Mouse (Mus musculus): ENCODE results near the gene 1700018B08Rik. TPM values are rescaled to one million over a fixed set of nuclear protein-coding genes. Genes with fewer than 3 reads are reported as not detected.

Gene 1700018B08Rik
- not detected in 2 replicates for polyA plus RNA-seq (2015; fragmentation: Nextera tagmentation; extraction: Ambion mirVana)

DNA sequence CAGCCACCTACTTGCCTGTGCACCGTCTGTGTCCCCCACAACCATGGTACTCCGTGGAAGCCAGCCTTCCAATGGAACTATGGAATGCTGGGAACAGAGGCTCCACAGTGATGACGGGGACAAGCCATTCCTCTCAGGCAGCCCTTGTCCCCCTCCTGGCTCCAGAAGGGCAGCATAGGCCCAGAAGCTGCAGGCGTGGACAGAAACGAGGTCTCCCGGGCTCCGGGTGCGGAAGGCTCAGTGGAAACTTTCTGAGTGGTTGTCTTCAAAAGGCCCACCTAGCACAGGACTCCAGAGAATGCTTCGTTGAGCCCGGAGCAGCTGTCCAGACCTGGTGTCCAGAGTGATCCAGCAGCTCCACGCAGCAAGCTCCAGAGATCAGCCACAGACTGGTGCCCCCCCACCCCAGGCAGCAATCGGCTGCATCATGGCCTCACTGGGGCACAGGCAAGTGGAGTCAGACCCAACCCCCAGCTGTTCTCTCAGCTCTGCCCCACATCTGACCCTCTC, at the start of gene 1700018B08Rik:
TSS of gene 1700018B08Rik (minus strand) at position 45 of the 510 bp plus-strand sequence.
- H3K9ac ChIP-seq (replicated peaks): no peak within 1 kb of the TSS
- H3K9me3 ChIP-seq (replicated peaks): no peaks in the 10 kb centered on the region
- no peak within 1 kb of the TSS for H3K27ac ChIP-seq (replicated peaks)

DNA sequence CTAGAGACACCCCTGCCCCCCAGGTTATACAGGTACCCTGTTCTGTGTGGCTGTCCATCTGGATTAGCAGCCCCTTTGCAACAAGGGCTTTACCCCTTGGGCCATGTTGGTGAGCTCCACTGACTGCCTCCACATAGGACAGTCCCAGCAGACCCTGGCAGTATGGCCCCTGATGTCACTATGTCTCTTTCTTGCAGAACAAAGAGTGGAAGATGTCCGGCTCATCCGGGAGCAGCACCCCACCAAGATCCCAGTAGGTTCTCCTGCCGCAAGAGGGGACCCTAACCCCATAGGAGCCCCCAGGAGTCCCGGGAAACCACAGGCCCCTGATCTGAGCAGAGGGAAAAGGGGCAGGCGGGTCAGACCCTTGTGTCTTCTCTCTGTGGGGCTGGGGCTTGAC, 49.2 kb upstream of the 1700018B08Rik start:
- no peak overlapping the region for H3K4me3 ChIP-seq (replicated peaks)
- peaks cover 33% of the 10 kb centered on the region for H3K4me1 ChIP-seq
- WGBS: 95% methylated on average over 5 of the region's 5 CpGs
- no peaks in the 10 kb centered on the region for H3K27me3 ChIP-seq (replicated peaks)
- no peaks in the 10 kb centered on the region for H3K9me3 ChIP-seq (replicated peaks)
- H3K36me3 ChIP-seq: peaks cover 36% of the 10 kb centered on the region
- ATAC-seq (ENCODE audit: low FRiP score): no peak
- H3K9ac ChIP-seq (replicated peaks): no peak overlapping the region
- no peak overlapping the region for H3K27ac ChIP-seq (replicated peaks)
- H3K4me2 ChIP-seq: no peak overlapping the region

More for the DNA sequence above, at the start of gene 1700018B08Rik:
- 89% methylated on average over 12 of the region's 12 CpGs for WGBS
- 0 out of 2 replicates have a peak, but pooled peaks cover 4% of the 10 kb centered on the region for H3K27me3 ChIP-seq (replicated peaks)
- no peak for ATAC-seq (ENCODE audit: low FRiP score)
- H3K36me3 ChIP-seq: peaks cover 2% of the 10 kb centered on the region
- H3K4me3 ChIP-seq (replicated peaks): no peak within 1 kb of the TSS
- no peak within 1 kb of the TSS for H3K4me2 ChIP-seq
- no peaks in the 10 kb centered on the region for H3K4me1 ChIP-seq

DNA sequence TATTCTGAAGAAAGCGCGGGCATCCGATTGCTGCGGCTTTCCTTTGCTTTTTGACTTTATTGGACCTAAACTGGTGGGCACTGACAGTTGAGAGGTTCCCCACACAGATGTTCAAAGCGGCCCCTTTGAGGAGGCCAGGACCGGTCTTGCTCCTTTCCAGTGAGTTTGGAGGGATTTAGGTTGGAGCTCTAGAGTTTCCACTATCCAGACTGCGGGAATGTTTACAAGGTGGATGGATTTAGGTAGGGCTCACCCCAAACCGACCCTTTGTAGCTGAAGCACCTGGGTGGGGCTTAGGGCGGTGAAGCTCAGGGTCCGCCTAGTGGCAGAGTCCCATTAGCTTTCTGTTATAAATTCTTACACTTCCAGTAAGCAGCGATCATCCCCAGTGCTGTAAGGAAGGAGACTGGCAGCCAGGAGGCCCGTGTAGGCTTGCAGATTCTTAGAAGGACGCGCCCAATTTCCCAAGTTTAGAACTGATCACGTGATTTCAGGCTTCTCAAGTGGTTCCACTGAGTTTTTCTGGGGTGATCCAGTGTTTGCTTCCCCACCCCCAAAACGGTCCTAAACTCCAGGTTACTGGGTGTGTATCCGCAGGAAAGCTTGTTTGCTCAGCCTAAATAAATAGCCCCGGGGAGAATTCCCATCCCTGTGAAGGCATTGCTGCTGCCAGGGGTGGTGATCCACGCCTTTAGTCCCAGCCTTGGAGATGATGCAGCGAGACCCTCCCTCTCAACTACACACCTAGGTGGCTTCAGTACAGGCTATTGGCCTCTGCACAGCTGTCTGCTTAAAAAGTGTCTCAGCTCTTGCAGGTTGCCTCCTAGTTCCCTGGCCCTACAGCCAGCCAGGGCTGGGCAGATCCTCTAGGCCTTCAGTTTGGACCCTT, 47.3 kb upstream of the 1700018B08Rik start:
- peak overlapping the region; percentile 93 for H3K9ac ChIP-seq (replicated peaks)
- ATAC-seq (ENCODE audit: low FRiP score): no peak
- WGBS: 17% methylated on average over 20 of the region's 20 CpGs
- H3K27ac ChIP-seq (replicated peaks): peak overlapping the region; percentile 87
- H3K4me1 ChIP-seq: peaks cover 33% of the 10 kb centered on the region
- peaks cover 22% of the 10 kb centered on the region for H3K36me3 ChIP-seq
- H3K4me3 ChIP-seq (replicated peaks): peak overlapping the region; percentile 87
- peak overlapping the region; percentile 76 for H3K4me2 ChIP-seq
- no peaks in the 10 kb centered on the region for H3K9me3 ChIP-seq (replicated peaks)
- no peaks in the 10 kb centered on the region; the same call in 1 of the 2 replicates for H3K27me3 ChIP-seq (replicated peaks)

GRCm38 (mm10) chr8:121590203-121591177, 46.4 kb upstream of the 1700018B08Rik start, which contains the start of gene Map1lc3b:
Map1lc3b (plus strand) TSS chr8:121590361.
- Histone ChIP-seq H3K27ac (replicated peaks) (peak within 1 kb of the TSS; percentile 87), H3K9ac (replicated peaks) (peak within 1 kb of the TSS; percentile 93), H3K9me3 (replicated peaks) (no peaks in the 10 kb centered on the region), H3K27me3 (replicated peaks) (no peaks in the 10 kb centered on the region; the same call in 1 of the 2 replicates), H3K4me2 (peak within 1 kb of the TSS; percentile 76), H3K4me3 (replicated peaks) (peak within 1 kb of the TSS; percentile 87), H3K36me3 (peaks cover 14% of the 10 kb centered on the region), H3K4me1 (peaks cover 37% of the 10 kb centered on the region)
- under 1% methylated on average over 94 of the region's 94 CpGs for WGBS
- peak; percentile 86 for ATAC-seq (ENCODE audit: low FRiP score)

- peak overlapping the region; percentile 93; the same call in 1 of the 2 replicates for H3K9ac ChIP-seq (replicated peaks)
- peak overlapping the region; percentile 76 for H3K4me2 ChIP-seq
- no peak for ATAC-seq (ENCODE audit: low FRiP score)
- no peak overlapping the region for H3K4me3 ChIP-seq (replicated peaks)
- 0 out of 2 replicates have a peak overlapping the region, but pooled peaks have one; percentile 87 for H3K27ac ChIP-seq (replicated peaks)
- no peaks in the 10 kb centered on the region; the same call in 1 of the 2 replicates for H3K27me3 ChIP-seq (replicated peaks)
- H3K9me3 ChIP-seq (replicated peaks): no peaks in the 10 kb centered on the region
- 57% methylated on average over 2 of the region's 2 CpGs for WGBS
- H3K36me3 ChIP-seq: peaks cover 3% of the 10 kb centered on the region
- H3K4me1 ChIP-seq: peaks cover 43% of the 10 kb centered on the region
These were observed 45.1 kb upstream of the 1700018B08Rik start for GRCm38 (mm10) chr8:121589205-121589726.

DNA sequence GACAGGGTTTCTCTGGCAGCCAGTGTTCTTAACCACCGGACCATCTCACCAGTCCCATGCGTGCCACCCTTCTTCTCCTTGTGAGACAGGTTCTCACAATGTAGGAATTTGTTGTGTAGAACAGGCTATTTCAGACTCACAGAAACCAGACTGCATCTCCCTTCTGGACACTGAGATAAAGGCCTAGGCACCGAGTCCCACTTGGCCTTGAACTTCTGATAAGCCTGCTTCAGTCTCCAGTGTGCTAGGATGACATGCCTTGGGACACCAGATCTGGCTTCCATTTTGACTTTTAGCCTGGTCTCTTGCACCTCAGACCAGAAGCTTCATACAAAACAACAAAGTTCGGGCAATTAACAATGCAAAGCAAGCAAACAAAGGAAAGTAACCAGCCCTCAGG, 44.6 kb upstream of the 1700018B08Rik start:
- ATAC-seq (ENCODE audit: low FRiP score): no peak
- no peaks in the 10 kb centered on the region for H3K9me3 ChIP-seq (replicated peaks)
- H3K4me2 ChIP-seq: no peak overlapping the region
- H3K4me1 ChIP-seq: peaks cover 43% of the 10 kb centered on the region
- no peak overlapping the region for H3K9ac ChIP-seq (replicated peaks)
- no peak overlapping the region for H3K27ac ChIP-seq (replicated peaks)
- no peaks in the 10 kb centered on the region for H3K36me3 ChIP-seq
- no peaks in the 10 kb centered on the region; the same call in 1 of the 2 replicates for H3K27me3 ChIP-seq (replicated peaks)
- no peak overlapping the region for H3K4me3 ChIP-seq (replicated peaks)
- WGBS: 93% methylated on average over 4 of the region's 4 CpGs

- Histone ChIP-seq H3K4me3 (replicated peaks) (peak overlapping the region; percentile 71), H3K36me3 (no peaks in the 10 kb centered on the region), H3K27me3 (replicated peaks) (peaks cover 6% of the 10 kb centered on the region; the same call in 1 of the 2 replicates), H3K9me3 (replicated peaks) (no peaks in the 10 kb centered on the region), H3K4me1 (peaks cover 16% of the 10 kb centered on the region), H3K27ac (replicated peaks) (peak overlapping the region; percentile 80), H3K4me2 (peak overlapping the region; percentile 77), H3K9ac (replicated peaks) (peak overlapping the region; percentile 69)
- 1% methylated on average over 47 of the region's 47 CpGs for WGBS
- peak; percentile 94 for ATAC-seq (ENCODE audit: low FRiP score)
These were observed 41.2 kb upstream of the 1700018B08Rik start for GRCm38 (mm10) chr8:121585159-121585825.

DNA sequence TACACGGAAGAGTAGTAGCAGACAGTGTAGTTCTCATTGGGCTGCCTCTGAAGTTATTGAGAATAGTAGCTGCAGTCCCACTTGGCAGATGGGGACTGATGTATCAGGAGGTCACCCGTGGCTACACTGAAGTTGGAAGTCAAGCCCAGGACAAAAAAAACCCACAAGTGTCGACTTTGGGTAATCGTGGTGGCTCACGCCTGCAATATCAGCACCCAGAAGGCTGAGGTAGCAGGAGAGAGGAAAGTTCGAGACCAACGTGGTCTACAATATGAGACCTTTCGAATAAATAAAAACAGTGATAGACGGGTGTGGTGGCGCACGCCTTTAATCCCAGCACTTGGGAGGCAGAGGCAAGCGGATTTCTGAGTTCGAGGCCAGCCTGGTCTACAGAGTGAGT, 40.6 kb upstream of the 1700018B08Rik start:
- 44% methylated on average over 13 of the region's 13 CpGs for WGBS

DNA sequence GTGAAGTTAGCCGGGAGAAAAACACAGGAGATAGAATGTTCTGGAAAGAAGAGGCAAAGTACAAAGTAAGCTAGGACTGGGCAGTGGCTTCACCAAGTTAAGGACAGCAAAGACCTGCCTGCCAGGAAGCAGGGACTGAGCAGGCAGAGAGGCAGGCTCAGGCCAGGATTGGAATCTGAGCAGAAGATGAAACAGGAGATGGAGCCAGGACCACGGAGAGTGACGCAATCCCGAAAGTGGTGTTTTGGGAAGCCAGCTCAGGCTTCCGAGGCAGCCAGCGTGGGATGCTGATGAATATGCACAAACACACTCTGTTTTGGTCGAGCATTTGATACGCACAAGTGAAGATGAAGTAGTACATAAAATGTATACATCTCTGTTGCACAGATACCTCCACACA, 39.5 kb upstream of the 1700018B08Rik start:
- no peak for ATAC-seq (ENCODE audit: low FRiP score)
- Histone ChIP-seq H3K36me3 (no peaks in the 10 kb centered on the region), H3K9me3 (replicated peaks) (no peaks in the 10 kb centered on the region), H3K27me3 (replicated peaks) (peaks cover 6% of the 10 kb centered on the region; the same call in 1 of the 2 replicates), H3K4me1 (peaks cover 19% of the 10 kb centered on the region), H3K4me3 (replicated peaks) (no peak overlapping the region), H3K4me2 (no peak overlapping the region), H3K27ac (replicated peaks) (no peak overlapping the region), H3K9ac (replicated peaks) (no peak overlapping the region)
- WGBS: 70% methylated on average over 8 of the region's 8 CpGs

More for the DNA sequence above, 40.6 kb upstream of the 1700018B08Rik start:
- Histone ChIP-seq H3K27ac (replicated peaks) (no peak overlapping the region), H3K9me3 (replicated peaks) (no peaks in the 10 kb centered on the region), H3K27me3 (replicated peaks) (peaks cover 6% of the 10 kb centered on the region; the same call in 1 of the 2 replicates), H3K9ac (replicated peaks) (no peak overlapping the region), H3K4me2 (peak overlapping the region; percentile 77), H3K4me1 (peaks cover 13% of the 10 kb centered on the region), H3K4me3 (replicated peaks) (peak overlapping the region; percentile 71), H3K36me3 (no peaks in the 10 kb centered on the region)
- ATAC-seq (ENCODE audit: low FRiP score): no peak

GRCm38 (mm10) chr8:121580465-121580864, 36.3 kb upstream of the 1700018B08Rik start:
- Histone ChIP-seq H3K4me3 (replicated peaks) (no peak overlapping the region), H3K9me3 (replicated peaks) (no peaks in the 10 kb centered on the region), H3K36me3 (no peaks in the 10 kb centered on the region), H3K9ac (replicated peaks) (no peak overlapping the region), H3K4me2 (no peak overlapping the region), H3K4me1 (peaks cover 39% of the 10 kb centered on the region), H3K27ac (replicated peaks) (no peak overlapping the region), H3K27me3 (replicated peaks) (peaks cover 6% of the 10 kb centered on the region; the same call in 1 of the 2 replicates)
- 43% methylated on average over 9 of the region's 9 CpGs for WGBS
- ATAC-seq (ENCODE audit: low FRiP score): no peak

Data from neural tube, embryonic 15.5 days (tissue).